Mouse (Mus musculus): ENCODE measurements around the gene Tmem38b. TPM values are rescaled to one million over a fixed set of nuclear protein-coding genes. Genes with fewer than 3 reads are reported as not detected.

Gene Tmem38b
- polyA plus RNA-seq, 1 experiment from 2014 or later = 8.3 TPM

Other genes with a start within 250 kb of the Tmem38b start
- gene Fsd1l, start 194.6 kb upstream of the Tmem38b start, polyA plus RNA-seq (2015; fragmentation: Nextera tagmentation; extraction: Ambion mirVana) = 35.9 and 39.8 TPM in 2 replicates
- 25.9 and 27.0 TPM in 2 replicates for gene Fktn, start 112.0 kb upstream of the Tmem38b start, polyA plus RNA-seq (2015; fragmentation: Nextera tagmentation; extraction: Ambion mirVana)
- gene Tal2, start 46.3 kb upstream of the Tmem38b start, polyA plus RNA-seq (2015; fragmentation: Nextera tagmentation; extraction: Ambion mirVana) = 2.0 and 2.3 TPM in 2 replicates